Comparison of ENCODE assay signal across 21 mouse cellular contexts in genomic region chr6:28905301-28905700, GRCm38 (mm10).
DNase-seq lines count a peak whose midpoint lies in the region; ATAC-seq and TF ChIP-seq lines count a peak whose summit lies in the region.
"Had no signal": no experiment of that assay in that cellular context is flagged by ENCODE, and none has a peak within 500 bp of the region (broad histone marks: within the 10 kb centered on the region; RNA-seq: fewer than 3 reads in every experiment).

No protein-coding gene starts in this region.

- H3K4me1 ChIP-seq in liver, adult 2 months (ENCODE audit: control insufficient read depth, insufficient read depth, low read length), result peaks cover 8% of the 10 kb centered on the region
- no peaks in the 10 kb centered on the region for H3K4me1 ChIP-seq in liver, embryonic 11.5 days (replicated peaks; ENCODE audit: control insufficient read depth, insufficient read depth, low read length)
- no peaks in the 10 kb centered on the region for H3K4me1 ChIP-seq in liver, embryonic 12.5 days

- peak overlapping the region; percentile 38; the same call in 1 of the 2 replicates for H3K27ac ChIP-seq in liver, adult 2 months (replicated peaks; ENCODE audit: insufficient read depth, low read depth, low read length)
- no peak overlapping the region for H3K27ac ChIP-seq in liver, embryonic 11.5 days (ENCODE audit: low read depth, low read length)
- H3K27ac ChIP-seq in liver, embryonic 12.5 days, result no peak overlapping the region

- WGBS in liver, adult 2 months, result 21% methylated on average over 8 of the region's 8 CpGs
- WGBS in liver, embryonic 11.5 days, result 60% methylated on average over 8 of the region's 8 CpGs
- 58% methylated on average over 8 of the region's 8 CpGs for WGBS in liver, embryonic 12.5 days (ENCODE audit: insufficient replicate concordance)

- no peak overlapping the region for H3K4me3 ChIP-seq in liver, adult 2 months (ENCODE audit: insufficient read depth, low read depth, low read length)
- no peak overlapping the region for H3K4me3 ChIP-seq in liver, embryonic 11.5 days (ENCODE audit: low read depth, low read length)
- no peak overlapping the region for H3K4me3 ChIP-seq in liver, embryonic 12.5 days

- peak; percentile 94 for DNase-seq in liver, adult 2 months (ENCODE audit: extremely low read depth, low read depth, low spot score)
- DNase-seq in liver, embryonic 11.5 days (ENCODE audit: low spot score), result no peak
- no peak for DNase-seq in liver
- peak; percentile 48 for DNase-seq in testis, postnatal 14 days (ENCODE audit: low spot score)
- DNase-seq in testis, postnatal 10 days (ENCODE audit: low spot score), result no peak
- DNase-seq: adrenal gland, adult 2 months; adrenal gland, adult 8-10 months; adrenal gland, postnatal 10 days; adrenal gland, postnatal 14 days; adrenal gland, postnatal 25 days; adrenal gland, postnatal 36 days; B cell, adult 2 months; cerebellum, adult 11 months; cerebellum, adult 11-12 months; cerebellum, adult 18-20 months had no signal

- TF ChIP-seq CTCF in liver, adult 2 months (IDR thresholded peaks at IDR 0.05; ENCODE audit: low read depth, low read length), result 0 out of 2 replicates have a peak, but pooled peaks have one; percentile 2

- no peaks in the 10 kb centered on the region for H3K79me2 ChIP-seq in liver, adult 2 months (ENCODE audit: control insufficient read depth, insufficient read depth, low read length)

- no peak for ATAC-seq in liver, embryonic 11.5 days (replicated peaks; ENCODE audit: low FRiP score)
- 0 out of 2 replicates have a peak, but pooled peaks have one; percentile 18 for ATAC-seq in liver, embryonic 12.5 days
- ATAC-seq: activated CD4-positive, CD25-positive, alpha-beta regulatory T cell, adult 4 months; CD4-positive, CD25-positive, alpha-beta regulatory T cell, adult 4 months; Patski had no signal

- no peak for TF ChIP-seq POLR2A in liver, adult 2 months (IDR thresholded peaks at IDR 0.05; ENCODE audit: extremely low read depth, insufficient read depth, low read length)

- no peaks in the 10 kb centered on the region for H3K36me3 ChIP-seq in liver, adult 2 months (ENCODE audit: control insufficient read depth, insufficient read depth, low read length)
- H3K36me3 ChIP-seq in liver, embryonic 11.5 days (ENCODE audit: control insufficient read depth, insufficient read depth, low read length), result no peaks in the 10 kb centered on the region
- no peaks in the 10 kb centered on the region for H3K36me3 ChIP-seq in liver, embryonic 12.5 days
- H3K36me3 ChIP-seq: G1E had no signal

- no peaks in the 10 kb centered on the region for H3K9me3 ChIP-seq in liver, embryonic 11.5 days (ENCODE audit: control insufficient read depth, low read length)
- no peaks in the 10 kb centered on the region for H3K9me3 ChIP-seq in liver, embryonic 12.5 days (replicated peaks)
- H3K9me3 ChIP-seq: G1E had no signal

- H3K4me2 ChIP-seq in liver, embryonic 11.5 days, result no peak overlapping the region
- no peak overlapping the region for H3K4me2 ChIP-seq in liver, embryonic 12.5 days

- H3K27me3 ChIP-seq in liver, adult 2 months (ENCODE audit: control insufficient read depth, insufficient read depth, low read length), result no peaks in the 10 kb centered on the region
- H3K27me3 ChIP-seq in liver, embryonic 11.5 days (replicated peaks; ENCODE audit: control insufficient read depth, insufficient read depth, low read length), result no peaks in the 10 kb centered on the region
- H3K27me3 ChIP-seq in liver, embryonic 12.5 days (replicated peaks), result no peaks in the 10 kb centered on the region; the same call in none of the 2 replicates
- H3K27me3 ChIP-seq: CH12.LX, Patski had no signal

- no peak overlapping the region for H3K9ac ChIP-seq in liver, adult 2 months (ENCODE audit: low read depth, low read length)
- H3K9ac ChIP-seq in liver, embryonic 11.5 days (ENCODE audit: low read depth, low read length), result no peak overlapping the region
- H3K9ac ChIP-seq in liver, embryonic 12.5 days, result no peak overlapping the region

Comparison
In these comparisons a context has a peak if more than half of its experiments do, and no peak if none do; other contexts are left out.
1. DNase-seq: peak in liver, adult 2 months (single experiment) and testis, postnatal 14 days (single experiment); none in liver, embryonic 11.5 days (single experiment), liver (single experiment) and testis, postnatal 10 days (single experiment).